ENCODE assay signal across 8 mouse cellular contexts in genomic region chrX:162734997-162735929, GRCm38 (mm10). TPM values are rescaled to one million over a fixed set of nuclear protein-coding genes. Genes with fewer than 3 reads are reported as not detected.
DNase-seq lines count a peak whose midpoint lies in the region; ATAC-seq lines count a peak whose summit lies in the region.

No protein-coding gene starts in this region.

- 21% methylated on average over 25 of the region's 25 CpGs for WGBS in intestine, embryonic 16.5 days

- H3K4me1 ChIP-seq in intestine, embryonic 16.5 days (ENCODE audit: control insufficient read depth, insufficient read depth, low read length), result no peaks in the 10 kb centered on the region

- peak overlapping the region; percentile 58 for H3K9ac ChIP-seq in intestine, embryonic 16.5 days (ENCODE audit: low read depth, low read length)

- peak; percentile 75 for DNase-seq in adrenal gland, adult 2 months
- DNase-seq in embryo, embryonic 11 days, result peak; percentile 76
- DNase-seq in gastrocnemius, postnatal 36 days, result peak; percentile 51 to 53
- peak; percentile 62 to 64 for DNase-seq in left cerebral cortex, postnatal 14 days (ENCODE audit: low spot score in 2 of 2)
- peak; percentile 63 for DNase-seq in right cerebral cortex, postnatal 14 days
- DNase-seq in urinary bladder, postnatal 36 days (ENCODE audit: low spot score in 2 of 2), result peak; percentile 51 to 69

- no peaks in the 10 kb centered on the region for H3K9me3 ChIP-seq in intestine, embryonic 16.5 days (ENCODE audit: control insufficient read depth, low read length)

- ATAC-seq in intestine, embryonic 16.5 days, result peak; percentile 81
- peak; percentile 85 for ATAC-seq in megakaryocyte progenitor cell, adult 5-6 weeks (replicated peaks; ENCODE audit: poor library complexity)

- H3K27ac ChIP-seq in intestine, embryonic 16.5 days (ENCODE audit: low read length), result peak overlapping the region; percentile 94

- peak overlapping the region; percentile 52 for H3K4me2 ChIP-seq in intestine, embryonic 16.5 days (ENCODE audit: low read depth, low read length)

- intact Hi-C loops in gastrocnemius, postnatal 36 days (cut with DNase I), result no loop called here
- intact Hi-C loops in left cerebral cortex, postnatal 14 days (cut with DNase I), result loop anchor here (2.0 to 10.0 kb wide), 2 partner anchors 26 to 220 kb away; partner anchors contain the start of gene Rbbp7

- no peaks in the 10 kb centered on the region for H3K36me3 ChIP-seq in intestine, embryonic 16.5 days (ENCODE audit: control insufficient read depth, insufficient read depth, low read length)

- H3K27me3 ChIP-seq in intestine, embryonic 16.5 days (replicated peaks; ENCODE audit: control insufficient read depth, insufficient read depth, low read length), result no peaks in the 10 kb centered on the region

- peak overlapping the region; percentile 46 for H3K4me3 ChIP-seq in intestine, embryonic 16.5 days (ENCODE audit: low read length)

RNA-seq across cellular contexts. Expression of gene Rbbp7, which starts 24.9 kb away (rescaled TPM):
- 100 to 1,000 TPM; 148 to 163 TPM for total RNA-seq in adrenal gland, adult 2 months (2021)
- polyA plus RNA-seq in adrenal gland, adult 2 months (2012; rRNA removed), result 19.1 and 27.3 TPM in 2 replicates
- total RNA-seq in gastrocnemius, postnatal 36 days (2021), result 10 to 100 TPM; 73.8 to 88.7 TPM
- polyA plus RNA-seq in intestine, embryonic 16.5 days (2015; fragmentation: Nextera tagmentation; extraction: Ambion mirVana), result 909 and 942 TPM in 2 replicates
- total RNA-seq in left cerebral cortex, postnatal 14 days (2021), result 100 to 1,000 TPM; 142 to 154 TPM
- 354 and 385 TPM in 2 replicates for total RNA-seq in megakaryocyte progenitor cell, adult 5-6 weeks (2015)
- total RNA-seq in megakaryocyte progenitor cell, adult 5-6 weeks (2017), result 267 and 297 TPM in 2 replicates

Comparison
In these comparisons a context has a peak if more than half of its experiments do, and no peak if none do; other contexts are left out.
1. Peak in every context shown above with its lines: DNase-seq, ATAC-seq, H3K4me3 ChIP-seq and H3K27ac ChIP-seq.